Mouse (Mus musculus) intestine, embryonic 15.5 days (tissue): ENCODE data around the gene S100a14. TPM values are rescaled to one million over a fixed set of nuclear protein-coding genes. Genes with fewer than 3 reads are reported as not detected.

ENCODE experiments used
- ATAC-seq: fragments of 200-750 bp; cut with Nextera tagmentation; 2 replicates; pipeline ENCODE4 v1.8.0; 2017; ENCODE audit warnings: moderate TSS enrichment, moderate library complexity
- H3K27ac ChIP-seq: fragments of 300-500 bp; sonication (generic); 2 replicates; pipeline ENCODE4 v1.5.1; 2015; ENCODE audit warnings: mild to moderate bottlenecking, inconsistent platforms
- H3K27me3 ChIP-seq: fragments of 300-500 bp; sonication (generic); replicated peaks from 2 replicates; pipeline ENCODE4 v1.6.1; 2015; ENCODE audit warnings: inconsistent platforms
- H3K36me3 ChIP-seq: fragments of 300-500 bp; sonication (generic); 2 replicates; pipeline ENCODE4 v1.6.1; 2015; ENCODE audit warnings: inconsistent platforms
- H3K4me1 ChIP-seq: fragments of 300-500 bp; sonication (generic); replicated peaks from 2 replicates; pipeline ENCODE4 v1.6.1; 2015; ENCODE audit warnings: inconsistent platforms
- H3K4me2 ChIP-seq: fragments of 300-500 bp; sonication (generic); replicated peaks from 2 replicates; pipeline ENCODE4 v1.6.1; 2015; ENCODE audit warnings: mild to moderate bottlenecking, inconsistent platforms
- H3K4me3 ChIP-seq: fragments of 300-500 bp; sonication (generic); replicated peaks from 2 replicates; pipeline ENCODE4 v1.5.1; 2015; ENCODE audit warnings: inconsistent platforms
- H3K9ac ChIP-seq: fragments of 300-500 bp; sonication (generic); 2 replicates; pipeline ENCODE4 v1.6.1; 2015; ENCODE audit warnings: inconsistent platforms
- H3K9me3 ChIP-seq: fragments of 300-500 bp; sonication (generic); 2 replicates; pipeline ENCODE4 v1.6.1; 2016; ENCODE audit warnings: inconsistent platforms
- WGBS: fragments of 180-500 bp; shearing (Covaris S2); methylation state at CpG from one replicate; pipeline ENCODE4 v1.1.7; 2015; 5-methylcytosine and 5-hydroxymethylcytosine counted together
- polyA plus RNA-seq: library from polyadenylated mRNA; unstranded; fragments of >200 nt; fragmentation: Nextera tagmentation; extraction: Ambion mirVana; gene quantifications from 2 replicates; pipeline ENCODE4 v1.2.1, GENCODE M21; 2015

The S100a14 gene
- 6.3 and 8.5 TPM in 2 replicates for polyA plus RNA-seq

- peak within 1 kb of the TSS; percentile 27; the same call in 1 of the 2 replicates for H3K4me2 ChIP-seq
- H3K27ac ChIP-seq, result 0 out of 2 replicates have a peak within 1 kb of the TSS, but pooled peaks have one; percentile 17
- WGBS, result 48% methylated on average over 5 of the region's 5 CpGs
- H3K9ac ChIP-seq, result no peak within 1 kb of the TSS
- H3K4me3 ChIP-seq, result no peak within 1 kb of the TSS
- no peaks in the 10 kb centered on the region for H3K36me3 ChIP-seq
- no peaks in the 10 kb centered on the region for H3K9me3 ChIP-seq
- no peaks in the 10 kb centered on the region for H3K27me3 ChIP-seq
- ATAC-seq, result peak; percentile 98
- peaks cover 7% of the 10 kb centered on the region; the same call in 1 of the 2 replicates for H3K4me1 ChIP-seq
These were observed at the start of gene S100a14 for GRCm38 (mm10) chr3:90526580-90526979. Gene S100a14, plus strand, starts transcription at chr3:90526856.

- no peak for ATAC-seq
- H3K36me3 ChIP-seq, result peaks cover 50% of the 10 kb centered on the region
- H3K9me3 ChIP-seq, result no peaks in the 10 kb centered on the region
- peaks cover 6% of the 10 kb centered on the region for H3K4me1 ChIP-seq
- no peak overlapping the region for H3K4me2 ChIP-seq
- H3K9ac ChIP-seq, result no peak overlapping the region
- H3K27me3 ChIP-seq, result no peaks in the 10 kb centered on the region
- 86% methylated on average over 5 of the region's 5 CpGs for WGBS
- H3K27ac ChIP-seq, result no peak overlapping the region
- no peak overlapping the region for H3K4me3 ChIP-seq
These were observed 39.7 kb upstream of the S100a14 start for GRCm38 (mm10) chr3:90486998-90487397.

GRCm38 (mm10) chr3:90488576-90488975 lies 38.1 kb upstream of the S100a14 start:
- no peak for ATAC-seq
- Histone ChIP-seq H3K27me3 (no peaks in the 10 kb centered on the region), H3K4me1 (peaks cover 6% of the 10 kb centered on the region), H3K36me3 (peaks cover 36% of the 10 kb centered on the region), H3K4me3 (no peak overlapping the region), H3K4me2 (no peak overlapping the region), H3K27ac (no peak overlapping the region), H3K9ac (no peak overlapping the region), H3K9me3 (no peaks in the 10 kb centered on the region)
- 79% methylated on average over 6 of the region's 6 CpGs for WGBS

GRCm38 (mm10) chr3:90490696-90491256 lies 35.9 kb upstream of the S100a14 start, which contains the start of gene Snapin:
Gene Snapin, minus strand, starts transcription at chr3:90491033.
- H3K27me3 ChIP-seq, result no peaks in the 10 kb centered on the region
- ATAC-seq, result peak; percentile 99

GRCm38 (mm10) chr3:90491350-90491749 lies 35.3 kb upstream of the S100a14 start:
- Histone ChIP-seq H3K36me3 (peaks cover 19% of the 10 kb centered on the region), H3K4me3 (no peak overlapping the region), H3K9ac (no peak overlapping the region), H3K4me2 (no peak overlapping the region), H3K9me3 (no peaks in the 10 kb centered on the region), H3K27ac (no peak overlapping the region), H3K4me1 (peaks cover 11% of the 10 kb centered on the region), H3K27me3 (no peaks in the 10 kb centered on the region)
- ATAC-seq, result peak; percentile 17
- WGBS, result 37% methylated on average over 2 of the region's 2 CpGs

More at GRCm38 (mm10) chr3:90490696-90491256, 35.9 kb upstream of the S100a14 start, which contains the start of gene Snapin:
- Histone ChIP-seq H3K4me1 (peaks cover 11% of the 10 kb centered on the region), H3K4me2 (peak within 1 kb of the TSS; percentile 68), H3K4me3 (peak within 1 kb of the TSS; percentile 84), H3K9me3 (no peaks in the 10 kb centered on the region), H3K36me3 (peaks cover 22% of the 10 kb centered on the region), H3K27ac (peak within 1 kb of the TSS; percentile 77), H3K9ac (peak within 1 kb of the TSS; percentile 81)
- 0% methylated on average over 37 of the region's 37 CpGs for WGBS

GRCm38 (mm10) chr3:90493831-90494540 lies 32.7 kb upstream of the S100a14 start:
- Histone ChIP-seq H3K9me3 (no peaks in the 10 kb centered on the region), H3K27me3 (no peaks in the 10 kb centered on the region), H3K4me3 (no peak overlapping the region), H3K4me1 (peaks cover 11% of the 10 kb centered on the region), H3K36me3 (peaks cover 15% of the 10 kb centered on the region), H3K4me2 (no peak overlapping the region), H3K27ac (peak overlapping the region; percentile 22; the same call in 1 of the 2 replicates), H3K9ac (peak overlapping the region; percentile 17; the same call in 1 of the 2 replicates)
- WGBS, result 48% methylated on average over 4 of the region's 4 CpGs
- no peak for ATAC-seq

- WGBS, result 93% methylated on average over 7 of the region's 7 CpGs
- no peak overlapping the region for H3K4me2 ChIP-seq
- H3K27me3 ChIP-seq, result no peaks in the 10 kb centered on the region
- no peak overlapping the region for H3K27ac ChIP-seq
- H3K9ac ChIP-seq, result no peak overlapping the region
- H3K36me3 ChIP-seq, result peaks cover 18% of the 10 kb centered on the region
- H3K9me3 ChIP-seq, result no peaks in the 10 kb centered on the region
- H3K4me1 ChIP-seq, result peaks cover 4% of the 10 kb centered on the region; the same call in 1 of the 2 replicates
- ATAC-seq, result no peak
- no peak overlapping the region for H3K4me3 ChIP-seq
These were observed 30.7 kb upstream of the S100a14 start for GRCm38 (mm10) chr3:90495850-90496525.

GRCm38 (mm10) chr3:90497597-90497996 lies 29.1 kb upstream of the S100a14 start:
- H3K36me3 ChIP-seq, result peaks cover 27% of the 10 kb centered on the region
- ATAC-seq, result no peak

GRCm38 (mm10) chr3:90503444-90503843 lies 23.2 kb upstream of the S100a14 start:
- Histone ChIP-seq H3K9me3 (no peaks in the 10 kb centered on the region), H3K27ac (no peak overlapping the region), H3K27me3 (no peaks in the 10 kb centered on the region), H3K4me1 (peaks cover 13% of the 10 kb centered on the region; the same call in 1 of the 2 replicates), H3K9ac (no peak overlapping the region), H3K4me3 (no peak overlapping the region), H3K36me3 (peaks cover 28% of the 10 kb centered on the region), H3K4me2 (no peak overlapping the region)
- WGBS, result 68% methylated on average over 4 of the region's 4 CpGs
- ATAC-seq, result no peak

More at GRCm38 (mm10) chr3:90497597-90497996, 29.1 kb upstream of the S100a14 start:
- Histone ChIP-seq H3K27me3 (no peaks in the 10 kb centered on the region), H3K27ac (no peak overlapping the region), H3K4me2 (no peak overlapping the region), H3K9ac (no peak overlapping the region), H3K9me3 (no peaks in the 10 kb centered on the region), H3K4me3 (no peak overlapping the region), H3K4me1 (peaks cover 4% of the 10 kb centered on the region; the same call in 1 of the 2 replicates)

- Histone ChIP-seq H3K9ac (no peak overlapping the region), H3K27ac (no peak overlapping the region), H3K36me3 (peaks cover 26% of the 10 kb centered on the region), H3K4me1 (peaks cover 13% of the 10 kb centered on the region; the same call in 1 of the 2 replicates), H3K27me3 (no peaks in the 10 kb centered on the region), H3K9me3 (no peaks in the 10 kb centered on the region), H3K4me3 (no peak overlapping the region), H3K4me2 (no peak overlapping the region)
- no peak for ATAC-seq
- WGBS, result 93% methylated on average over 5 of the region's 5 CpGs
These were observed 21.4 kb upstream of the S100a14 start for GRCm38 (mm10) chr3:90505216-90505615.

GRCm38 (mm10) chr3:90506362-90506761 lies 20.3 kb upstream of the S100a14 start:
- 69% methylated on average over 3 of the region's 3 CpGs for WGBS

More at GRCm38 (mm10) chr3:90506362-90506761, 20.3 kb upstream of the S100a14 start:
- Histone ChIP-seq H3K27ac (no peak overlapping the region), H3K4me1 (peaks cover 13% of the 10 kb centered on the region; the same call in 1 of the 2 replicates), H3K4me3 (no peak overlapping the region), H3K36me3 (peaks cover 21% of the 10 kb centered on the region), H3K9ac (no peak overlapping the region), H3K9me3 (no peaks in the 10 kb centered on the region), H3K4me2 (no peak overlapping the region), H3K27me3 (no peaks in the 10 kb centered on the region)
- ATAC-seq, result no peak
